In the genomic region with DNA sequence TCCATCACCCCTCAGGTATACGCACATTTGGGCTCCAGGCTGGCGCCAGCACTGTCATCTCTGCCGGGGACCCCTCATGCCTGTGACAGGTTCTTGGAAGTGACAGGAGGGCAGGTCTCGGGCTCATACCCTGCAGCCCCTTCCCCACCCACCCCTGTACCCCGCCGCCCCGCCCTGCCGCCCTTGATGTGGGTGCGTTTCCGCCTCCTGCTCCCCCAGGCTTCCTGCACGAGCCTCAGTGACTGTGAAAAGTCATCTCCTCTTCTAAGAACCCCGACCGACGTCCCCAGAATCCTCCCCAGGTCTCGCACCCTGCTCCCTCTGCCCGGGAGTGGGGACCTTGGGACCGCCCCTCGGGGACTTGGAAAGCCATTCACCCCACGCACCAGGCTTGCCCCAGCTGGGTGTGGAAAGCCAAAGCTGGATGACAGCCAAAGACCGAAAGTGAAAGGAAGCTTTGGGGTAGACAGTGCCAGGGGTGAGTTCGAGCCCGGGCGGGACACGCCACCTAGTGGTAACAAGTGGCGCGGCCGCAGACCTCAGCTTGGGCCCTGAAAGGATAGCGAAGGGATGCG, we compare ENCODE assay signal across 8 mouse cellular contexts. TPM values are rescaled to one million over a fixed set of nuclear protein-coding genes. Genes with fewer than 3 reads are reported as not detected.
A peak's percentile ranks its signal among the peaks of the same experiment; 100 is the strongest.
DNase-seq lines count a peak whose midpoint lies in the region; ATAC-seq lines count a peak whose summit lies in the region.

Gene Gm45713 (minus strand): TSS at position 239 of the 575 bp plus-strand sequence.
Gene Flt3l (minus strand): TSS at position 440 of the 575 bp plus-strand sequence.

- no peak within 1 kb of the TSS for H3K27ac ChIP-seq in heart, embryonic 14.5 days (replicated peaks in 1 of 2; ENCODE audit: control insufficient read depth in 1 of 2, insufficient read depth in 1 of 2, low read depth in 2 of 2, low read length in 2 of 2)
- H3K27ac ChIP-seq in liver, embryonic 13.5 days: peak within 1 kb of the TSS; percentile 89
- no peak within 1 kb of the TSS for H3K27ac ChIP-seq in stomach, embryonic 14.5 days (ENCODE audit: low read length)

- WGBS in heart, embryonic 14.5 days: 2% methylated on average over 29 of the region's 29 CpGs
- WGBS in liver, embryonic 13.5 days (ENCODE audit: insufficient replicate concordance): under 1% methylated on average over 28 of the region's 29 CpGs
- 2% methylated on average over 29 of the region's 29 CpGs for WGBS in stomach, embryonic 14.5 days

- H3K4me3 ChIP-seq in heart, embryonic 14.5 days (ENCODE audit: control insufficient read depth in 1 of 2, insufficient read depth in 1 of 2, low read depth in 1 of 2, low read length in 2 of 2): peak within 1 kb of the TSS; percentile 60 to 79
- H3K4me3 ChIP-seq in liver, embryonic 13.5 days (replicated peaks): peak within 1 kb of the TSS; percentile 82
- peak within 1 kb of the TSS; percentile 45 for H3K4me3 ChIP-seq in stomach, embryonic 14.5 days (ENCODE audit: low read depth, low read length)

- H3K36me3 ChIP-seq in heart, embryonic 14.5 days (ENCODE audit: control insufficient read depth, insufficient read depth, low read length): no peaks in the 10 kb centered on the region
- H3K36me3 ChIP-seq in liver, embryonic 13.5 days: peaks cover 10% of the 10 kb centered on the region; the same call in 1 of the 2 replicates
- H3K36me3 ChIP-seq in stomach, embryonic 14.5 days (ENCODE audit: control insufficient read depth, insufficient read depth, low read length): no peaks in the 10 kb centered on the region

- H3K4me2 ChIP-seq in heart, embryonic 14.5 days (ENCODE audit: low read length): peak within 1 kb of the TSS; percentile 79
- peak within 1 kb of the TSS; percentile 95 for H3K4me2 ChIP-seq in liver, embryonic 13.5 days
- H3K4me2 ChIP-seq in stomach, embryonic 14.5 days (replicated peaks; ENCODE audit: low read depth, low read length): peak within 1 kb of the TSS; percentile 54

- H3K4me1 ChIP-seq in heart, embryonic 14.5 days (ENCODE audit: control insufficient read depth in 2 of 2, insufficient read depth in 2 of 2, low read length in 2 of 2): peaks cover 0 to 8% of the 10 kb centered on the region in 2 experiments; a peak in 2 of 4 replicates
- H3K4me1 ChIP-seq in liver, embryonic 13.5 days (replicated peaks): peaks cover 73% of the 10 kb centered on the region
- H3K4me1 ChIP-seq in stomach, embryonic 14.5 days (ENCODE audit: control insufficient read depth, insufficient read depth, low read length): no peaks in the 10 kb centered on the region

- H3K9me3 ChIP-seq in heart, embryonic 14.5 days (ENCODE audit: control insufficient read depth, low read length): no peaks in the 10 kb centered on the region
- no peaks in the 10 kb centered on the region for H3K9me3 ChIP-seq in liver, embryonic 13.5 days (replicated peaks)
- H3K9me3 ChIP-seq in stomach, embryonic 14.5 days (ENCODE audit: control insufficient read depth, low read depth, low read length): no peaks in the 10 kb centered on the region

- peaks cover 6% of the 10 kb centered on the region; the same call in 1 of the 2 replicates for H3K27me3 ChIP-seq in heart, embryonic 14.5 days (ENCODE audit: control insufficient read depth, insufficient read depth, low read length)
- no peaks in the 10 kb centered on the region for H3K27me3 ChIP-seq in liver, embryonic 13.5 days
- no peaks in the 10 kb centered on the region for H3K27me3 ChIP-seq in stomach, embryonic 14.5 days (ENCODE audit: control insufficient read depth, insufficient read depth, low read length)

- ATAC-seq in heart, embryonic 14.5 days (ENCODE audit: insufficient number of reproducible peaks, insufficient read depth, low FRiP score, low read depth): peak; percentile 64
- peak; percentile 76 for ATAC-seq in liver, embryonic 13.5 days (ENCODE audit: low read depth)
- peak; percentile 86 for ATAC-seq in stomach, embryonic 14.5 days (ENCODE audit: insufficient number of reproducible peaks, insufficient read depth, low FRiP score, low read depth)

- peak; percentile 96 for DNase-seq in CD4-positive, CD25-positive, alpha-beta regulatory T cell, adult 2 months (ENCODE audit: low read depth, low spot score)
- DNase-seq in c-Kit-negative CD71-positive TER-119-positive erythroid progenitor cells, embryonic 14.5 days (ENCODE audit: low read depth, low spot score): peak; percentile 82
- peak; percentile 68 for DNase-seq in fibroblast of lung, adult 2 months (ENCODE audit: low read depth)
- DNase-seq in kidney, postnatal 14 days: peak; percentile 94
- DNase-seq in liver, embryonic 13.5 days: peak; percentile 83
- peak; percentile 90 for DNase-seq in natural killer cell, adult 2 months (ENCODE audit: low spot score in 2 of 2)

- H3K9ac ChIP-seq in heart, embryonic 14.5 days (ENCODE audit: low read length): peak within 1 kb of the TSS; percentile 75
- peak within 1 kb of the TSS; percentile 87 for H3K9ac ChIP-seq in liver, embryonic 13.5 days
- peak within 1 kb of the TSS; percentile 43 for H3K9ac ChIP-seq in stomach, embryonic 14.5 days (replicated peaks; ENCODE audit: low read depth, low read length)

RNA-seq across cellular contexts. Expression of gene Gm45713, which starts in this region (rescaled TPM):
- 0.34 and 0.58 TPM in 2 replicates for polyA plus RNA-seq in heart, embryonic 14.5 days (2014; fragmentation: Nextera tagmentation; extraction: Ambion mirVana)
- polyA plus RNA-seq in liver, embryonic 13.5 days (2015; fragmentation: Nextera tagmentation; extraction: Ambion mirVana): 0.12 and 0.37 TPM in 2 replicates
- polyA plus RNA-seq in stomach, embryonic 14.5 days (2014; fragmentation: Nextera tagmentation; extraction: Ambion mirVana): 0.65 and 0.83 TPM in 2 replicates

RNA-seq across cellular contexts. Expression of gene Flt3l, which starts in this region (rescaled TPM):
- polyA plus RNA-seq in heart, embryonic 14.5 days (2014; fragmentation: Nextera tagmentation; extraction: Ambion mirVana): 1.3 and 1.4 TPM in 2 replicates
- 4.5 and 5.4 TPM in 2 replicates for polyA plus RNA-seq in liver, embryonic 13.5 days (2015; fragmentation: Nextera tagmentation; extraction: Ambion mirVana)
- 2.1 and 2.9 TPM in 2 replicates for polyA plus RNA-seq in stomach, embryonic 14.5 days (2014; fragmentation: Nextera tagmentation; extraction: Ambion mirVana)
